Mouse (Mus musculus): ENCODE data around the gene Depdc7.

Gene Depdc7

DNA sequence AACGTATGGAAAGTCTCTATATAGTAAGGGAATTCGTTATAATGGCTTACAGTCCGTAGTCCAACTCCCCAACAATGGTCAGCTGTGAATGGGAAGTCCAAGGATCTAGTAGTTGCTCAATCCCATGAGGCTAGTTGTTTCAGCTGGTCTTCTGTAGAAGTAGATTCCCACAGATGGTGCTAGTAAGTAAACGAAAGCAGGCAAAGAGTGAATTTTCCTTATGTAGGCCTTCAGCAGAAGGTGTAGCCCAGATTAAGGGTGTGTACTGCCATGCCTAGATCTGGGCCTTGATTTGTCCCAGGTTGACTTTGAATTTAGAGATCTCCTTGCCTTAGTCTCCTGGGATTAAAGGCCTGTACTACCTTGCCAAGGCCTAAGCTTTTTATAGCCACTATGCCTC, 26.4 kb downstream of the Depdc7 start, which contains the start of gene Pin1rt1:
Gene Pin1rt1 (minus strand): TSS at position 101 of the 400 bp plus-strand sequence.
- DNase-seq (ENCODE audit: low read depth, low spot score), result no peak

DNA sequence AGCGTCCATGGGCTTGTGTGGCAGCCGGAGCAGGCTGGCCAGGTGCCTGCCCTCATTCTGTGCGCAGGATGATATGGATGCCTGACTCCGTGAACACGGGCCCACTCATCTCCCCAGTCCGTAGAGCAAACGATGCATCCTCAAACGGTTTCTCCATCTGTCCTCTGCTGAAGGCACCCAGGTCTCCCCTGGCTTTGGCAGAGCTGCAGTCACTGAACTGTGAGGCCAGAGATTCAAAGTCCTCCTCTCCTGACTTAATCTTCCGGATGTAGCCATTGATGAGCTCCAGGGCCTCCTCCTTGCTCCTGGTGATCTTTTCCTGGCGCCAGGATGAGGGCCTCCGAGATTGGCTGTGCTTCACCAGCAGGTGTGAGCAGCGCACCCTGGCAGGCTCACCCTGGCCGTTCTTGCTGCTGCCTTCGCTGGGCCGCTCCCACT, 28.4 kb downstream of the Depdc7 start:
- no peak for DNase-seq (ENCODE audit: low read depth, low spot score)

DNA sequence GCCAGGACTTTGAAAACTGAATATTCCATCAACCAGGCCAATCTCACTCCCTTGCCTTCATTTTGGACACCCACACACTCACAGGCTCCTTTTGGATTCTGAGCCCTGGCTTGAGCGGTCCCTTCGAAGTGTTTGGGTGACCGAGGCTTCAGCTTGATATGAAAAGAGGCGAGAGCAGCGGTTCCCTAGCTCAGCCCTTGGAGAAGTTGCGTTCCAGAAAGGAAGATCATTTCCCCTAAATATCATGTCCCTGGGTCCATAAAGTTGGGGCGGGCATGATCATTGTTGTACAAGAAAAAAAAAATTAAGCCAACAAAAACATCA, 30.2 kb downstream of the Depdc7 start:
- no peak for DNase-seq (ENCODE audit: low read depth, low spot score)

DNA sequence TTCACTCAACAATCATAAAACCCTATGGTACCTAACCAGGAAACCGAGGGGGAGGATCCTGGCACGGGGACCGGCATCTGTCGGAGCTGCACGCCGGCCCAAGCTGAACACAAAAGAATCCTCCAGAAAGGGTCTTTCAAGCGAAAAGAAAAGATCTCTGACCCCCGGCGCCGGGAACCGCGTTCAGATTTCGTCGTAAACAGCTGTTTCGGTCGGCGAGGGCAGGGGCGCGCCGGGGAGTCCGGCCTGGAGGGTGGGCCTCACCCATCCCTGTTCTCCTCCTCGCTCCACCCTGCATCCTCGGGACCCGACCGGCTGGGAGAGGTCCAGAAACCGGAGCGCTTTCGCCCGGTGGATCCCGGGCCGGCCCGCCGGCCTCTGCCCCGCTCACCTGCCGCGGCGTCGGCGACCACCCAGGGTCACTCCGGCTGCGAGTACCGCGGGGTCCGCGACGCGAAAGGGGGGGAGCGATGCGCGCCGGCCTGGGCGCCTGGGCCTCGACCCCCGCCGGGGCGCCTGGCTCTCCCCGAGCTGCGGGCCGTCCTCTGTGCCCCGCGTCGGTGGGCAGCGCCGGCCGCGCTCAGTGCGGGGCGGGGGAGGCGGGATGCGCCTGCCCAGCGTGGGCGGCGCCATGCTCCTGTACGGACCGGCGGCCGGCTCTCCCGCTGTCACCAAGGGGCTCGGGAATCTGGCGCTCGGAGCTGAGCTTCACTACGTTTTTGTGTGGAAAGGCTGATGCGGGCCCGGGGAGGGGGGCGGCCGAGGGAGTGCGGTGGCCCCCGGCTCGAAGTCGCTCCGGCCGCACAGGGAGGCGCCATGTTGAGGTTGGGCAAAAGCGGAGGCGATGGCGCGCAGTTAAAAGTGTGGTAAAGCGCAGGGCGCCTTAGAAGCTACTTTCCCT, 30.8 kb downstream of the Depdc7 start, which contains the start of gene Tcp11l1:
Gene Tcp11l1 (minus strand): TSS at position 585 of the 901 bp plus-strand sequence.
- peak; percentile 11 for DNase-seq (ENCODE audit: low read depth, low spot score)

DNA sequence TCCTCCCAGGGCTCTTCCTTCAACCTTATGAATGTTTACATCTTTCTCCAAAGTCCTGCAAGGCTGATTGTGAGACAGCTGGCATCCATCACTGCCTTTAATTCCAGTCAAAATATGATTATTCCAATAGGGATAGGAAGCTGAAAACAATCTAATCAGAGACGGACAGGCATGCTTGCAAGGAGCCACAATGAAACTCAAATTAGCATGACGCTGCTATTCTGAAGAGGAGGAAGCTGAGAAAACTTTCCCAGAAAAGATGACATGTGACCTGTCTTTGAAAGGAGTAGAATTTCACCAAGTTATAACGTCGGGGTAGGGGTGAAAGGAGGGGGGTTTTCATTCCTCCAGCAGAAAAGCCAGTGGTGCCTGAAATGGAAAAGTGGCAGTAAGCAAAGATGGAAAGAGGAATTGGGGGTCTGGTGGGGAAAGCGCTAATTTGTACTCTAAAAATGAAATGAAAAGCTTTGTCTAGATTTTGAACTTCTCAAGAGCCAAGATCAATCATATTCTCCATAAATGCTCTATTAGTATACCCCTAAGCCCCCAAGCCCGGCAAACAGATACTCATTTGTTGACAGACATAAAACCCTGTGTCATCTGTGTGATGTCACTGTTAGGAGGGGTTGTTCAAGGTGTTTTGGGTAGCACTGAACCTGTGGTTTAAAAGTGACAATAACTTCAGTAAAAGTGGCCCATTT, 31.9 kb downstream of the Depdc7 start:
- DNase-seq (ENCODE audit: low read depth, low spot score), result no peak

DNA sequence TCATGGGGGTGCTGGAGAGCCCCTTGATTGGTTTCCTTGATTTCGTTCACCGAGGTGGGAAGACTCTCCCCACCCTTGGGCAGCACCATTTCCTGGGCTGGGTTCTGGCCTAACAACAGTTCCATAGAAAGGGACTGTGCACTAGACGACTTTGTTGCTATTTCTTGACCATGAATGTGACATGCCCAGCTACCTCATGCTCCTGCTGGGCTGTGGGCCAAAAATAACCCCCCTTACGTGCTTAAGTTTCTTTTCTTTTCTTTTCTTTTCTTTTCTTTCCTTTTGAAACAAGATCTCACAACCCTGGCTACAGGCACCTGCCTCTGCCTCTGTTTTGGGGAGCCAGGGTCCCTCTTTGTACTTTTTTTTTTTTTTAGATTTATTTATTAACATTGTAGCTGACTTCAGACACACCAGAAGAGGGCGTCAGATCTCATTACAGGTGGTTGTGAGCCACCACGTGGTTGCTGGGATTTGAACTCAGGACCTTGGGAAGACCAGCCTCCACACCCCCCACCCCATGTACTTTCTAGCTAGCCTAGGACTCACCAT, 32.8 kb downstream of the Depdc7 start:
- DNase-seq (ENCODE audit: low read depth, low spot score), result no peak

DNA sequence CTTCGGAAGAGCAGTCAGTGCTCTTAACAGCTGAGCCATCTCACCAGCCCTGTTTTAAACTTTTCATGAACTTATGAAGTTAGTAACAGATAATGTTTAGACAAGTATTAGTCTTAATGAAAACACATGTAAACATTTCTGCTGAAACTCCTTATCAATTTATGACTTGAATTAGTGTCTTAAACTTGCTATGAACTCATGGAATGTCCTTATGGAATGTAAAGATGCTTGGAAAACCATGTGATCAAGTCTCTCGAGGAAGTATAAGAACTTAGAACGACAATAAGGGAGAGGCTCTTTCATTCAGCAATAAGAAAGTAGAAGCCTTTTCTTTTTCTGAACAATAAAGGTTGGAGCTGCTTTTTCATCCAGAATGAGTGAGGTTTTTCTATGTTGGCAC, 38.3 kb downstream of the Depdc7 start:
- DNase-seq (ENCODE audit: low read depth, low spot score), result no peak

DNA sequence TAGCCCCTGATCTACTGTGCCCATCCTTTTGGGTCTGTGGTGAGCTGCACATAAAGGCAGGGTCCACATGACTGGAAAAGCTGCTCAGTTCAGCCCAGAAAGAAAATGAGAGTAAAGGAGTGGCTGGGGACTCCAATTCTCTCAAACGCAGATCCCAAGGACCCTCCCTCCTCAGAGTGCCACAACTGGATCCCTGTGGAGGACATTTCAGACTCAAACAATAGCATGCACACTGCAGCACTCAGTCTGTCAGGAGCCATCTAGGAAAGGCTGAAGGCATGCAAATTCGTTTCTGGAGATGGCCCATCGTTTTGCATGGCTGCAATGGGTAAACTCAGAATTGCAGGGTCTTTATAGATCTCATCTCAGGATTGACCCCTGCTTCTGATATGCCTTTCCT, 39.5 kb downstream of the Depdc7 start:
- no peak for DNase-seq (ENCODE audit: low read depth, low spot score)

DNA sequence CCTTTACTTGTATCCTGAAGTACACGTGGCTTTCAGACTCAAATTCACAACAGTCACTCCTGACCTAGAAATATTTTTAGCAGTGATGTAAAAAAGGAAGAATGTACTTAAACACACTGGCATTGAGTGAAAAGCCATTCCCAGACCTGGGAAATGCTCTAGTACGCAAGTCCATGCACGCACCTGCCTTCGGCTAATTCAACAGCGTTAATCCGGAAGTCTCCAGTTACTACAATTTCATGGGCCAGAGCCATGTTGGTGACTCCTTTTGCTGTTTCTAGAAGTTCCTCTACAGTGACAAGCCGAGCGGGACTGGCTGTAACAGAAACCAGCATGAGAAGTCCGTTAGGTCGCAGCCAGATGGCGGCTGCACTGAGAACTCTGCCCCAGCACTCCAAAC, 43.0 kb downstream of the Depdc7 start:
- DNase-seq (ENCODE audit: low read depth, low spot score), result no peak

DNA sequence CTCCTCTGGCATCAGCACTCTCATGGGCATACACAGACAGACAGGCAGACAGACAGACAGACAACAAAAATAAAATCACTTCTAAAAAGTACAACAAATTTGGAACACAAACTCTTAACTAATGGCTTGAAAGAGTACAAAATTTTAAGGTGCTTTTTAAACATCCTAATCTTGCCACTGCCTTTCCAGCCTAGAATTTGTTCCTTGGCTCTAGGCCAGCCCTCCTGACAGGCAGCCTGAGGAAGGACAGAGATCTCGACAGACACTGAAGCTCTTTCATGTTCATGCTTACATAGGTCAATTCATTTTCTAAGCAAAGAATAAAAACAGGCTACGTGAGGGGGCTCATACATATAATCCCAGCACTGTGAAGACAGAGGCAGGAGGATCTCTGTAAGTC, 50.1 kb downstream of the Depdc7 start:
- DNase-seq (ENCODE audit: low read depth, low spot score), result no peak

DNA sequence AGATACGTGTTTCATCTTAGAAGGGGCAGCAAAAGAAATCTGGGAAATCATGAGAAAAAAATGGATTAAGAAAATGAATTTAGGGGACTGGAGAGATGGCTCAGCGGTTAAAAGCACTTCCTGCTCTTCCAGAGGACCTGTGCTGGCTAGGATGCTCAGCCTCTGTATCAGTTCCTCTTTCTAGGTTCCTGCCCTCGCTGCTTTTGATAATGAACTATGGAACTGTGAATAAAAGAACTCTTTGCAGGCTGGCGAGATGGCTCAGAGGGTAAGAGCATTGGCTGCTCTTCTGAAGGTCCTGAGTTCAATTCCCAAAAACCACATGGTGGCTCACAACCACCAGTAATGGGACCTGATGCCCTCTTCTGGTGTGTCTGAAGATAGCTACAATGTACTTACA, 52.0 kb downstream of the Depdc7 start:
- no peak for DNase-seq (ENCODE audit: low read depth, low spot score)

DNA sequence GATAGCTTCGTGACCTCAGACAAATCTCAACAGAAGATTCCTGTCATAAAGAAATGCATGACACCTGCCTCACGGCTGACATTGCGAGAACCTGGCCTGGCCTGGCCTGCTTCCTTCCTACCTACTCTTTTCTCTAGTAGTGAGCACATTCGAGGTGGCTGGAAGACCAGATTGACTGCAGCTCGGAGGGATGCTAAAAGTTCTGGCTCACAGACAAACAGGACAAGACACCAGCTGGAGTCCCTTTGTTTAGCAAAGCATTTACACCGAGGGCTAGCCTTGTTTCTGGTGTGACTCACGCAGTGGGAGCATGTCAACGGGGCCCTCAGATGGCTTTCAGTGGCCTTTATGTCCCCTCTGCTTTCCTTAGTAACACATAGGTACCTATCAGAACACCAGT, 54.0 kb downstream of the Depdc7 start:
- DNase-seq (ENCODE audit: low read depth, low spot score), result no peak

DNA sequence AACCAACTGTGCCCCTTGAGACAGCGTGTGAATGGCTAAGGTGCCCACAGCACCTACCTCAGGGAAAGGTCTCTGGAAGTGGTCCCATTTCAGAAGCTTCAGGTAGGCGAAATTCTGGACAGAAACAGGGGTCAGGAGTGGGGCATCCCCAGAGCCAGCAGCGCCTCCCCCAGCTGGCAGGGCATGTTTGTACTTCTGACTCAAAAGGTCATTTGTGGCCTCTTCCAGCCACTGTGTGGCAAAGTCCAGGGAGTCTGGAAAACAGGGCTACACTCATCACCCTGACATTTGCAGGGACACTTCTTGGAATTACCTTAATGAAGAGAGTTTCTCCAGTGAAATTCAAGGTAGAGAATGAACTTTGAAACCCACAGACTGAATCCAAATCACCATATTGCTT, 54.4 kb downstream of the Depdc7 start:
- no peak for DNase-seq (ENCODE audit: low read depth, low spot score)

DNA sequence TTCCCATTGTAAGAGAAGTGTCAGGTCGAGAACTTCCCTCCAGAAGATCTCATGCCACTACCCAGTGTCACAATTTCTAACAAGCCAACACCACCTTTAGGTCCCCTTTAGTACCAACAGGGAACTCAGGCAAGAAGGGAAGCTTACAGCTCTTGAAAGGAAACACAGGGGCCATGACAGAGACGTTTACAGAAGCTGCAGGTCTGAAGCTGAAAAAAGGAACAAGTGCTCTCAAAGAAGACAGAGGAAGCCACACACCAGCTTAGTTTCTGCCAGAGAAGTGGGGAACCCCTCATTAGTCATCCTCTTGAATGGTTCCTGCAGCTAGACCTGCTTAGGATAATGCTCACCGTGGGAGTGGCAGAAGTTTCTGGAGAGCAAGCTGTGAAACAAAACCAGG, 55.4 kb downstream of the Depdc7 start:
- no peak for DNase-seq (ENCODE audit: low read depth, low spot score)

DNA sequence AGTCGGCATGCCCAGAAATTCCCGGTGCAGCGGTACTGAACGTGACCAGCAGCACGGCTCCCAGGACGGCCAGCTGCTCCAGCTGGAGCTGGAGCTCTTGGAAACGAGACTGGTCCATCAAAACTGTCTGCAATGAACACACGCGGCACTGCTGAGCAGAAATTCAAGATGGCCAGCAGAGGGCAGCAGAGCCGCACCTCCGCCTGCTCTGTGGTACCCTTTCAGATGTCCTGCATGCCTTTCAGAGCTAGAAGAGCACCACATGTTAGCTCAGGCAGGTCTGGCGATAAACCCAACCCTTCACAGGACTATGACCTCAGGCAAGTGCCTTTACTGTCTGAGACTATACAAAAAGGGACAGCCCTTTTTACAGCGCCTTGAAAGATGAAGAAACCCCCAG, 57.3 kb downstream of the Depdc7 start:
- DNase-seq (ENCODE audit: low read depth, low spot score), result peak; percentile 55

DNA sequence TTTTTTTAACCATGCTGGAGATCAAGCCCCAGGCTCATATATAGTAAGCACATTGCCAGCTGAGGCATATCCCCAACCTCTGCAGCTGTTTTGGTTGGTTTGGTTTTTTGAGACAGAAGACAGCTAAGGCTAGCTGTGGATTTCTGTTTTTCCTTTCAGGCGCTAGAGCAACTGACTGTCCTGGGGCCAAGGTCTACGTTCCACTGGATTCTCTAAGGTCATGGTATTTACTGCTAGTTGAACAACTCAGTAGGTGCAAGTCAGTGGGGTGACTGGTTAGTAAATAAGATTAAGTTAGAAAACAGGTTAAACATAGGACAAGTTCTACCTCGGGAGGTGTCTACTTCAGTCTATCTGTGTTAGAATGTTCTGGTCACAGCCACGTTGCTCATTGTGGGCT, 57.9 kb downstream of the Depdc7 start:
- no peak for DNase-seq (ENCODE audit: low read depth, low spot score)

DNA sequence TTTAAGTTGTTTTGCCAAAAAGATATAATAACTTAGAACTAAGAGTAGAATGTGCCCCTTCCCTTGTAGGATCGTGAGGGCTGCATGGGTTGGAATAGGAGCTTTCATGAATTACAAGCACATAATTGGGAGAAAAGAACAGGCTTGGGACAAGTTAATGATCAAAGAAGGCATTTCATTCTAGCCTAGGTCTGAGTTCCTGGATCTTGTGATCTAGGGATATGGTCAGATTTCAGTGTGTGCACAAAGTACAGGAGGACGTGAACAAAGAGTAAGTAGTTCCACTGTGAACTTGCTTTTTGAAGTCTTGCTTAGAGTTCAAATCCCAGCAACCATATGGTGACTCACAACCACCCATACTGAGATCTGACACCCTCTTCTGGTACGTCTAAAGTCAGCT, 65.4 kb downstream of the Depdc7 start:
- DNase-seq (ENCODE audit: low read depth, low spot score), result no peak

All from CD4-positive helper T cell, adult 2 months (primary cell).